Mouse (Mus musculus): ENCODE results near the gene Ptprg.

GRCm38 (mm10) chr14:12091730-12092129, 538.4 kb downstream of the Ptprg start:
- TF ChIP-seq POLR2A (IDR thresholded peaks at IDR 0.05; ENCODE audit: insufficient read depth, low read depth, low read length) (no peak), CTCF (IDR thresholded peaks at IDR 0.05) (no peak)
